Mouse (Mus musculus): ENCODE results near the gene Trex1.

DNA sequence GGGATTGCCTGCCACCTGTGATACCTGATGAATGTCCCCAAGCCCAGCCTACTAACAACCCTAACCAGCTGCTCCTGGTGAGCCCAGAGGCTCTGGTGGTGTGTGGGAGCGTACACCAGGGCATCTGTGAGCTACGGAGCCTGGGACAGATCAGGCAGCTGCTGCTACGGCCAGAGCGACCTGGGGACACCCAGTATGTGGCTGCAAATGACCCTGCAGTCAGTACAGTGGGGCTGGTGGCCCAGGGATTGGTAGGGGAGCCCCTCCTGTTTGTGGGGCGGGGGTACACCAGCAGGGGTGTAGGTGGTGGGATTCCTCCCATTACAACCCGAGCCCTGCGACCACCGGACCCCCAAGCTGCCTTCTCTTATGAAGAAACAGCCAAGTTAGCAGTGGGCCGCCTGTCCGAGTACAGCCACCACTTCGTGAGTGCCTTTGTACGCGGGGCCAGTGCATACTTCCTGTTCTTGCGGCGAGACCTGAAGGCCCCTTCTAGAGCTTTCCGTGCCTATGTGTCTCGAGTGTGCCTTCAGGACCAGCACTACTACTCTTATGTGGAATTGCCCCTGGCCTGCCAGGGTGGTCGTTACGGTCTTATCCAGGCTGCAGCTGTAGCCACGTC is 40.9 kb upstream of the Trex1 start:
- TF ChIP-seq GATA1 (IDR thresholded peaks at IDR 0.05; ENCODE audit: borderline replicate concordance, low read length) (no peak), FLI1 (IDR thresholded peaks at IDR 0.05; ENCODE audit: low read length) (no peak)
